Mouse (Mus musculus) heart, postnatal 0 days (tissue): Measurements from ENCODE around the gene Zfp280b. TPM values are rescaled to one million over a fixed set of nuclear protein-coding genes. Genes with fewer than 3 reads are reported as not detected.

Experiments used
- ATAC-seq: fragments of 200-750 bp; cut with Nextera tagmentation; 2 replicates; pipeline ENCODE4 v1.8.0; 2017; ENCODE audit warnings: low read depth, moderate number of reproducible peaks, moderate library complexity; ENCODE audit not compliant: insufficient read depth
- DNase-seq: peaks from one replicate; pipeline ENCODE4 v3.0.0-alpha.2; 2016; ENCODE audit warnings: low spot score
- H3K27ac ChIP-seq: fragments of 300-500 bp; sonication (generic); 2 replicates; pipeline ENCODE4 v1.5.1; 2014; ENCODE audit warnings: low read depth, mild to moderate bottlenecking
- H3K27me3 ChIP-seq: fragments of 300-500 bp; sonication (generic); 2 replicates; pipeline ENCODE4 v1.6.1; 2014; ENCODE audit warnings: low read length, mixed read lengths; ENCODE audit not compliant: control insufficient read depth, insufficient read depth
- H3K36me3 ChIP-seq: fragments of 300-500 bp; sonication (generic); replicated peaks from 2 replicates; pipeline ENCODE4 v1.6.1; 2014; ENCODE audit warnings: low read length, mixed read lengths; ENCODE audit not compliant: control insufficient read depth, insufficient read depth
- H3K4me1 ChIP-seq: fragments of 300-500 bp; sonication (generic); 2 replicates; pipeline ENCODE4 v1.6.1; 2014; ENCODE audit warnings: antibody characterized with exemption; ENCODE audit not compliant: control insufficient read depth, insufficient read depth
- H3K4me2 ChIP-seq: fragments of 300-500 bp; sonication (generic); 2 replicates; pipeline ENCODE4 v1.6.1; 2014; ENCODE audit warnings: low read depth, mild to moderate bottlenecking, low read length, moderate library complexity
- H3K4me3 ChIP-seq: fragments of 300-500 bp; sonication (generic); 2 replicates; pipeline ENCODE4 v1.5.1; 2014; ENCODE audit warnings: low read depth, low read length
- H3K9ac ChIP-seq: fragments of 300-500 bp; sonication (generic); replicated peaks from 2 replicates; pipeline ENCODE4 v1.6.1; 2014; ENCODE audit warnings: low read depth, low read length, mixed read lengths
- H3K9me3 ChIP-seq: fragments of 300-500 bp; sonication (generic); replicated peaks from 2 replicates; pipeline ENCODE4 v1.6.1; 2016; ENCODE audit warnings: low read length; ENCODE audit not compliant: control insufficient read depth
- CTCF ChIP-seq: IDR thresholded peaks from 2 replicates; pipeline ENCODE4 v1.5.1; 2016; ENCODE audit warnings: antibody characterized with exemption, control low read depth, low read depth
- EP300 ChIP-seq: IDR thresholded peaks from 2 replicates; pipeline ENCODE4 v1.6.1; 2016; ENCODE audit warnings: antibody characterized with exemption, low read depth
- WGBS: fragments of 180-500 bp; shearing (Covaris S2); extraction: QIAGEN DNeasy Blood & Tissue Kit; methylation state at CpG from one replicate; pipeline ENCODE4 v1.1.7; 2014; 5-methylcytosine and 5-hydroxymethylcytosine counted together
- polyA plus RNA-seq: library from polyadenylated mRNA; unstranded; fragments of >200 nt; fragmentation: Nextera tagmentation; extraction: Ambion mirVana; gene quantifications from 2 replicates; pipeline ENCODE4 v1.2.1, GENCODE M21; 2015
- total RNA-seq: library from RNA; depleted of rRNA; stranded (reverse); fragments of >200 nt; gene quantifications from 2 replicates; pipeline ENCODE4 v1.2.3, GENCODE M21; 2014; ENCODE audit warnings: low replicate concordance

The Zfp280b gene
- total and polyA plus RNA-seq, 2 experiments from 2014 or later: 7.7 to 7.8 TPM

DNA sequence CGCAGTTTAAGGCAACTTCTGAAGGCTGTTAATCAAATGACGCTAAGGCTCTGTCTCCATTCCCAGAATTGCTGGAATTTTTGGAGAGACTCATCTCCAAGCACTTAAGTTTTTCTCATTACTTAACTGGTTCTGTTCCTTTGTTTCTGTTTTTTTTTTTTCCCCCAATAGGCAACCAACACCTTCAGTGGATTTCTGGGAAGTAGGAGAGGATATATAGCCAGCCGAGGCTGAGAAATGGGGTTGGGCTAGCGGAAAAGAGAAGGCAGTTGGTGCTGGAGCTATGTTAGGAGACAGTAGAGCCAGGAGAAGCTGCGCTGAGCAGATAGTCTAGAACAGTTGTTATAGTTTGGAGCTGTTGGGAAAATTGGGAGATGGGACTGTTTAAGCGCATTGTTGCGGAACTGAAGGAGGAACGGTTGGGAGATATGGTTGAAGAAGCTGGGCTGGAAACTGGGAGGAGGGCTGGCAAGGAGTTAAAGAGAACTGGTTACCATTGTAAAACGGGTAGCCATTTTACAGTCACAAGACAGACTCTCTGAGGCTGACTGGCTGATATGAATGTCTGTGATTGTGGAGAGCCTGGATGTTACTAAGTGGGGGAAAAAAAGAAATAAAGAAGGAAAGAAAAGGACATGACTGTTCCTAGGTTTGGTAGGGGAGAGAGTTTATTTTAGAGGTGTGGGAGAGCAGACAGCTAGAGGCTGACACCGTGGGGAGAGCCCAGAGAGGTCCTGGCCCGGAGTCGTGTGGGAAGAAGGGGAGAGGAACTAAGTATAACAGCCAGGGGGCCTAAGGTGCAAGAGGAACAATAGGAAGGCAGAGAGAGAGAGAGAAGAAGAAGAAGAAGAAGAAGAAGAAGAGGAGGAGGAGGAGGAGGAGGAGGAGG lies 5.1 kb upstream of the Zfp280b start:
- no peaks in the 10 kb centered on the region for H3K27me3 ChIP-seq
- no peak overlapping the region for H3K4me3 ChIP-seq
- DNase-seq (no peak), ATAC-seq (no peak)
- no peak overlapping the region for H3K4me2 ChIP-seq
- H3K36me3 ChIP-seq: no peaks in the 10 kb centered on the region
- H3K27ac ChIP-seq: no peak overlapping the region
- 48% methylated on average over 12 of the region's 12 CpGs for WGBS
- H3K9ac ChIP-seq: no peak overlapping the region
- H3K9me3 ChIP-seq: no peaks in the 10 kb centered on the region; the same call in 1 of the 2 replicates
- H3K4me1 ChIP-seq: no peaks in the 10 kb centered on the region
- TF ChIP-seq EP300: no peak
- no peak for TF ChIP-seq CTCF

DNA sequence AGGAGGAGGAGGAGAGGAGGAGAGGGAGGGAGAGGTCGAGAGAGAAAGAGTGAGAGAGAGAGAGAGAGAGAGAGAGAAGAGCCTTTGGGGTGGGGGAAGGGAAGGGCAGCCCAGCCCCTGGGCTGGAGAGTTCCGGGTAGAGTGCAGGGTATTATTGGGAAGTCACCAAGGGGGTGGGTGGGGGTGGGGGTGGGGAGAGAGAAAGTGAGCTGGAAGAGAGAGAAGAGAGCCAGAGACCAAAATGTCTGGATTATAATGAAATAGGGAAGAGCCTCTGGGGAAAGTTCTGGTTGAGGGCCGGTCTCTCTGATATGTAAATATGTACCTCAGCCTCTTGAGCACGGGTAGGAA lies 4.5 kb upstream of the Zfp280b start:
- no peak for ATAC-seq
- Histone ChIP-seq H3K9me3 (no peaks in the 10 kb centered on the region; the same call in 1 of the 2 replicates), H3K36me3 (no peaks in the 10 kb centered on the region), H3K4me3 (no peak overlapping the region), H3K27me3 (no peaks in the 10 kb centered on the region), H3K4me1 (no peaks in the 10 kb centered on the region), H3K4me2 (no peak overlapping the region), H3K9ac (no peak overlapping the region), H3K27ac (no peak overlapping the region)
- no peak for TF ChIP-seq EP300
- no peak for TF ChIP-seq CTCF
- DNase-seq: no peak
- WGBS: 30% methylated on average over 4 of the region's 4 CpGs

DNA sequence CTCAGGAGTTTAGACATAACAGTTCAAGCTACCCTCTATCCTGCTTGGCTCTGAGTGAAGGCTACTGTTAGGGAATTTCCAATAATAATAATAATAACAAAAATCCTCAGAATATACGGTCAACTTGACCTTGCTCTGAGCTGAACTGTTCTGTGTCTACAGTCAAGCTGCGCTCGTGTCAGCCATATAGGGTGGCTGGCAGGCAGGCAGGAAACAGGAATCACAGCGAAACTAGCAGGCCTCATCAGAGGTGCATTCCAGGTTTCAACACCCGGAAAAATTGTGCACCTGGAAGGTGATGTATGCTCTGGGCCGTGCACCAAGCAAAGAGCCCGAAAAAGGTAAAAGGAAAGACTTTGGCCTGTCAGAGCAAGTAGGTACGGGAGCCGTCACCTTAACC lies 4.1 kb upstream of the Zfp280b start:
- Histone ChIP-seq H3K27ac (no peak overlapping the region), H3K27me3 (no peaks in the 10 kb centered on the region), H3K9me3 (no peaks in the 10 kb centered on the region; the same call in 1 of the 2 replicates), H3K4me2 (no peak overlapping the region), H3K9ac (no peak overlapping the region), H3K36me3 (no peaks in the 10 kb centered on the region), H3K4me1 (peaks cover 3% of the 10 kb centered on the region; the same call in 1 of the 2 replicates), H3K4me3 (no peak overlapping the region)
- 67% methylated on average over 9 of the region's 9 CpGs for WGBS
- no peak for DNase-seq
- no peak for ATAC-seq
- TF ChIP-seq CTCF (no peak), EP300 (no peak)

DNA sequence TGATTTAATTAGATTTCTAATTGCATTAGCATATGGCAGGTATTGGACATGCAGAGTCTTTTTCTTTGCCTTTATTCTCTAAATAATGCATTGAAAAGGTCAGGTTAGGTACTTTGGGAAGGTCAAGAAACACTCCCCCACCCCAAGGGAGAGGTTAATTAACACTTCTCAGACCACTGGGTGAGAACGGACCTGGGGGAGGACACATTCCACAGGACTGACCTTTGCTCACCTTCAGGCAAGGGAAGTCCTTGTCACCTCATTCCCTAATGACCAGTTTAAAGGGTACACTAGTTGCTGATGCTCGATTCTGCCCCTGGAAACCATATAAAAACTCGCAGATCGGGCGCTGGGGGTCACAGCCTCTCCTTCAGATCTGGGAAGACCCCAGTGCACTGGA lies 3.2 kb upstream of the Zfp280b start:
- no peaks in the 10 kb centered on the region; the same call in 1 of the 2 replicates for H3K9me3 ChIP-seq
- no peak overlapping the region for H3K27ac ChIP-seq
- no peak for ATAC-seq
- no peak overlapping the region for H3K4me2 ChIP-seq
- H3K27me3 ChIP-seq: no peaks in the 10 kb centered on the region
- H3K36me3 ChIP-seq: no peaks in the 10 kb centered on the region
- no peak overlapping the region for H3K4me3 ChIP-seq
- no peak for TF ChIP-seq CTCF
- no peak for TF ChIP-seq EP300
- no peak overlapping the region for H3K9ac ChIP-seq
- peaks cover 6% of the 10 kb centered on the region; the same call in 1 of the 2 replicates for H3K4me1 ChIP-seq
- no peak for DNase-seq
- WGBS: 77% methylated on average over 5 of the region's 5 CpGs

DNA sequence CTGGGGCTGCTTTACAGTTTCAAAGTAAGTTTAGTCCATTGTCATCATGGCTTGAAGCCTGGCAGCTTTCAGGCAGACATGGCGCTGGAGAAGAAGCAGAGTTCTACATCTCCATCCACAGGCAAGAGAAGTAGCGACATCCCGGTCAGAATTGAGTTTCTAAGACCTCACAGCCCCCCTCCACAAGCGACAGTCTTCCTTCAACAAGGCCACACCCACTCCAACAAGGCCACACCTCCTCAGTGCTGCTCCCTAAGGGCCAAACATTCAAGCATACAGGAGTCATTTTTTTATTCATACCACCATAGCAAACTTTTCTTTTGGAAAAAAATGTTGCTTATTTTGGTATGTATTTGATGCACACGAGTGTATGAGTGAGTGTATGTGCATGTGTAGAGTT lies 2.0 kb upstream of the Zfp280b start:
- WGBS: 61% methylated on average over 5 of the region's 5 CpGs
- Histone ChIP-seq H3K9me3 (no peaks in the 10 kb centered on the region), H3K36me3 (no peaks in the 10 kb centered on the region), H3K27me3 (no peaks in the 10 kb centered on the region), H3K9ac (no peak overlapping the region), H3K4me2 (no peak overlapping the region), H3K27ac (no peak overlapping the region), H3K4me1 (peaks cover 6% of the 10 kb centered on the region; the same call in 1 of the 2 replicates), H3K4me3 (no peak overlapping the region)
- no peak for DNase-seq
- TF ChIP-seq EP300 (no peak), CTCF (no peak)
- no peak for ATAC-seq
